Mouse (Mus musculus): Measurements from ENCODE around the gene Haus4. TPM values are rescaled to one million over a fixed set of nuclear protein-coding genes. Genes with fewer than 3 reads are reported as not detected.

Gene Haus4
- polyA plus RNA-seq, 1 experiment from 2014 or later, result 23.3 TPM

GRCm38 (mm10) chr14:54591056-54591455 is 36.6 kb upstream of the Haus4 start:
- in situ Hi-C loops (cut with MboI; ENCODE audit: low pct_unique_long_range_greater_than_20kb), result no loop called here
- ChIA-PET CTCF (no interaction called here), POLR2A (interaction anchor here (1.5 kb wide), 1 partner anchor 26 kb away, joined by 3 read pairs; no protein-coding TSS in a partner anchor)
- TF ChIP-seq CTCF (IDR thresholded peaks at IDR 0.05), result no peak
- no peaks in the 10 kb centered on the region for H3K27me3 ChIP-seq
- DNase-seq (ENCODE audit: low read depth, low spot score) (no peak), ATAC-seq (no peak)

GRCm38 (mm10) chr14:54583681-54584338 is 29.4 kb upstream of the Haus4 start:
- no peak for TF ChIP-seq CTCF (IDR thresholded peaks at IDR 0.05)
- in situ Hi-C loops (cut with MboI; ENCODE audit: low pct_unique_long_range_greater_than_20kb), result loop anchor here (5.0 kb wide), 1 partner anchor 53 kb away; no protein-coding TSS in a partner anchor
- no peak for ATAC-seq
- H3K27me3 ChIP-seq, result no peaks in the 10 kb centered on the region
- CTCF ChIA-PET, result interaction anchor here (0.6 to 4.5 kb wide), 15 partner anchors 9 to 69 kb away, joined by 3 to 23 read pairs (median 3); no protein-coding TSS in a partner anchor
- no peak for DNase-seq (ENCODE audit: low read depth, low spot score)
- POLR2A ChIA-PET, result interaction anchor here (0.7 kb wide), 1 partner anchor 10 kb away, joined by 3 read pairs; no protein-coding TSS in a partner anchor

- ChIA-PET CTCF (interaction anchor here (1.4 to 4.5 kb wide), 5 partner anchors 10 to 62 kb away, joined by 3 to 23 read pairs (median 10); no protein-coding TSS in a partner anchor), POLR2A (no interaction called here)
- H3K27me3 ChIP-seq, result no peaks in the 10 kb centered on the region
- TF ChIP-seq CTCF (IDR thresholded peaks at IDR 0.05), result no peak
- in situ Hi-C loops (cut with MboI; ENCODE audit: low pct_unique_long_range_greater_than_20kb), result loop anchor here (5.0 kb wide), 1 partner anchor 55 kb away; no protein-coding TSS in a partner anchor
- no peak for DNase-seq (ENCODE audit: low read depth, low spot score)
- no peak for ATAC-seq
Measured at GRCm38 (mm10) chr14:54582536-54582935, 28.1 kb upstream of the Haus4 start.

- H3K27me3 ChIP-seq, result no peaks in the 10 kb centered on the region
- ATAC-seq (no peak), DNase-seq (ENCODE audit: low read depth, low spot score) (no peak)
- in situ Hi-C loops (cut with MboI; ENCODE audit: low pct_unique_long_range_greater_than_20kb), result loop anchor here (5.0 to 10.0 kb wide), 2 partner anchors 58 to 355 kb away; no protein-coding TSS in a partner anchor
- no peak for TF ChIP-seq CTCF (IDR thresholded peaks at IDR 0.05)
- POLR2A ChIA-PET, result interaction anchor here (2.5 kb wide), 1 partner anchor 12 kb away, joined by 9 read pairs; no protein-coding TSS in a partner anchor
- CTCF ChIA-PET, result interaction anchor here (0.8 to 3.7 kb wide), 5 partner anchors 10 to 51 kb away, joined by 3 to 16 read pairs (median 4); partner anchors contain the start of gene Haus4
Measured at GRCm38 (mm10) chr14:54579638-54580037, 25.2 kb upstream of the Haus4 start.

- ChIA-PET POLR2A (interaction anchor here (0.7 to 2.6 kb wide), 5 partner anchors 11 to 45 kb away, joined by 3 to 9 read pairs (median 8); partner anchors contain the start of gene Haus4), CTCF (interaction anchor here (0.6 to 3.7 kb wide), 7 partner anchors 9 to 66 kb away, joined by 3 to 16 read pairs (median 4); partner anchors contain the start of gene Haus4)
- H3K27me3 ChIP-seq, result no peaks in the 10 kb centered on the region
- peak; percentile 14 for ATAC-seq
- no peak for TF ChIP-seq CTCF (IDR thresholded peaks at IDR 0.05)
- in situ Hi-C loops (cut with MboI; ENCODE audit: low pct_unique_long_range_greater_than_20kb), result loop anchor here (10.0 kb wide), 1 partner anchor 353 kb away; no protein-coding TSS in a partner anchor
- no peak for DNase-seq (ENCODE audit: low read depth, low spot score)
Measured at GRCm38 (mm10) chr14:54578063-54578462, 23.6 kb upstream of the Haus4 start.

- DNase-seq (ENCODE audit: low read depth, low spot score) (peak; percentile 77), ATAC-seq (peak; percentile 37)
- in situ Hi-C loops (cut with MboI; ENCODE audit: low pct_unique_long_range_greater_than_20kb), result loop anchor here (10.0 kb wide), 1 partner anchor 353 kb away; no protein-coding TSS in a partner anchor
- no peak for TF ChIP-seq CTCF (IDR thresholded peaks at IDR 0.05)
- CTCF ChIA-PET, result interaction anchor here (0.6 to 3.7 kb wide), 7 partner anchors 8 to 66 kb away, joined by 3 to 16 read pairs (median 4); partner anchors contain the start of gene Haus4
- H3K27me3 ChIP-seq, result no peaks in the 10 kb centered on the region
- POLR2A ChIA-PET, result interaction anchor here (0.7 to 2.6 kb wide), 5 partner anchors 10 to 45 kb away, joined by 3 to 9 read pairs (median 8); partner anchors contain the start of gene Haus4
Measured at GRCm38 (mm10) chr14:54577089-54577982, 22.9 kb upstream of the Haus4 start, which contains the start of gene Ajuba. Gene Ajuba, minus strand, starts transcription at chr14:54577558.

GRCm38 (mm10) chr14:54576241-54577088 is 22.0 kb upstream of the Haus4 start:
- CTCF ChIA-PET, result interaction anchor here (1.1 to 1.2 kb wide), 2 partner anchors 61 to 65 kb away, joined by 3 read pairs; no protein-coding TSS in a partner anchor
- POLR2A ChIA-PET, result interaction anchor here (0.9 to 2.6 kb wide), 3 partner anchors 16 to 42 kb away, joined by 4 to 8 read pairs (median 4); partner anchors contain the start of genes Haus4 and Psmb5
- DNase-seq (ENCODE audit: low read depth, low spot score) (no peak), ATAC-seq (no peak)
- no peaks in the 10 kb centered on the region for H3K27me3 ChIP-seq
- no peak for TF ChIP-seq CTCF (IDR thresholded peaks at IDR 0.05)
- in situ Hi-C loops (cut with MboI; ENCODE audit: low pct_unique_long_range_greater_than_20kb), result loop anchor here (10.0 kb wide), 1 partner anchor 352 kb away; no protein-coding TSS in a partner anchor

GRCm38 (mm10) chr14:54575631-54576030 is 21.2 kb upstream of the Haus4 start:
- CTCF ChIA-PET, result interaction anchor here (1.1 to 1.2 kb wide), 2 partner anchors 62 to 66 kb away, joined by 3 read pairs; no protein-coding TSS in a partner anchor
- in situ Hi-C loops (cut with MboI; ENCODE audit: low pct_unique_long_range_greater_than_20kb), result loop anchor here (10.0 kb wide), 1 partner anchor 351 kb away; no protein-coding TSS in a partner anchor
- POLR2A ChIA-PET, result interaction anchor here (1.0 kb wide), 1 partner anchor 15 kb away, joined by 4 read pairs; no protein-coding TSS in a partner anchor
- TF ChIP-seq CTCF (IDR thresholded peaks at IDR 0.05), result no peak
- peak; percentile 34 for ATAC-seq
- H3K27me3 ChIP-seq, result no peaks in the 10 kb centered on the region
- DNase-seq (ENCODE audit: low read depth, low spot score), result no peak

- ChIA-PET POLR2A (no interaction called here), CTCF (interaction anchor here (1.4 kb wide), 1 partner anchor 47 kb away, joined by 5 read pairs; no protein-coding TSS in a partner anchor)
- H3K27me3 ChIP-seq, result no peaks in the 10 kb centered on the region
- TF ChIP-seq CTCF (IDR thresholded peaks at IDR 0.05), result no peak
- DNase-seq (ENCODE audit: low read depth, low spot score) (no peak), ATAC-seq (no peak)
- in situ Hi-C loops (cut with MboI; ENCODE audit: low pct_unique_long_range_greater_than_20kb), result loop anchor here (10.0 kb wide), 1 partner anchor 350 kb away; no protein-coding TSS in a partner anchor
Measured at GRCm38 (mm10) chr14:54575031-54575430, 20.6 kb upstream of the Haus4 start.
